Mouse (Mus musculus) midbrain, embryonic 16.5 days (tissue): ENCODE results near the gene Scamp3. TPM values are rescaled to one million over a fixed set of nuclear protein-coding genes. Genes with fewer than 3 reads are reported as not detected.

Experiments used
- ATAC-seq: fragments of 200-750 bp; cut with Nextera tagmentation; 2 replicates; pipeline ENCODE4 v1.8.0; 2017; ENCODE audit warnings: moderate TSS enrichment
- H3K27ac ChIP-seq: fragments of 300-500 bp; sonication (generic); 2 replicates; pipeline ENCODE4 v1.5.1; 2014; ENCODE audit warnings: mild to moderate bottlenecking, low read length, mixed read lengths
- H3K27me3 ChIP-seq: fragments of 300-500 bp; sonication (generic); 2 replicates; pipeline ENCODE4 v1.6.1; 2014; ENCODE audit warnings: low read depth, low read length, mixed read lengths; ENCODE audit not compliant: control insufficient read depth, insufficient read depth
- H3K36me3 ChIP-seq: fragments of 300-500 bp; sonication (generic); 2 replicates; pipeline ENCODE4 v1.6.1; 2014; ENCODE audit warnings: mild to moderate bottlenecking, low read length, moderate library complexity, mixed read lengths; ENCODE audit not compliant: control insufficient read depth, insufficient read depth
- H3K4me1 ChIP-seq: fragments of 300-500 bp; sonication (generic); 2 replicates; pipeline ENCODE4 v1.6.1; 2014; ENCODE audit warnings: mild to moderate bottlenecking, low read length, mixed read lengths; ENCODE audit not compliant: control insufficient read depth, insufficient read depth
- H3K4me2 ChIP-seq: fragments of 300-500 bp; sonication (generic); 2 replicates; pipeline ENCODE4 v1.6.1; 2014; ENCODE audit warnings: mild to moderate bottlenecking, low read length, mixed read lengths
- H3K4me3 ChIP-seq: fragments of 300-500 bp; sonication (generic); 2 replicates; pipeline ENCODE4 v1.5.1; 2014; ENCODE audit warnings: low read depth, mild to moderate bottlenecking, low read length, moderate library complexity, mixed read lengths
- H3K9ac ChIP-seq: fragments of 300-500 bp; sonication (generic); 2 replicates; pipeline ENCODE4 v1.6.1; 2014; ENCODE audit warnings: low read depth, low read length, mixed read lengths
- H3K9me3 ChIP-seq: fragments of 300-500 bp; sonication (generic); replicated peaks from 2 replicates; pipeline ENCODE4 v1.6.1; 2014; ENCODE audit warnings: mild to moderate bottlenecking, low read length, mixed read lengths; ENCODE audit not compliant: control insufficient read depth, poor library complexity, severe bottlenecking
- WGBS: fragments of 180-500 bp; shearing (Covaris S2); extraction: QIAGEN DNeasy Blood & Tissue Kit; methylation state at CpG from one replicate; pipeline ENCODE4 v1.1.7; 2014; 5-methylcytosine and 5-hydroxymethylcytosine counted together
- polyA plus RNA-seq: library from polyadenylated mRNA; unstranded; fragments of >200 nt; fragmentation: Nextera tagmentation; extraction: Ambion mirVana; gene quantifications from 2 replicates; pipeline ENCODE4 v1.2.1, GENCODE M21; 2015

The Scamp3 gene
- polyA plus RNA-seq, 1 experiment from 2014 or later = 152 TPM

DNA sequence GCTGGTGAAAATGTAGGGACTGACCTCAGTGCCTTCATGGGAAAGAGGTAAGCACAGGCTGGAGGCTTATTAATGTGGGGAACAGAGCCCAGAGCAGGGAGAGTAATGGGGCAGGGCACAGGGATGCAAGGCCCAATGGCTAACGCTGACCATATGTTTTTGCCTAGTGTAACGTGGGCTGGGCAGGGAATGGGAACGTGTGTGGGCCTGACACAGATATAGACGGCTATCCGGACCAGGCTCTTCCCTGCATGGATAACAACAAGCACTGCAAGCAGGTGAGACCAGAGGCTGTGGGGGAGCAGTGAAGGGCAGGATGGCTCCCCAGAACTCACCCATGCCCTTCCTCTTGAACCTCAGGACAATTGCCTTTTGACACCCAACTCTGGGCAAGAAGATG, 43.9 kb downstream of the Scamp3 start:
- ATAC-seq = no peak
- H3K36me3 ChIP-seq = no peaks in the 10 kb centered on the region
- 55% methylated on average over 5 of the region's 5 CpGs for WGBS
- H3K27me3 ChIP-seq = no peaks in the 10 kb centered on the region
- H3K4me2 ChIP-seq = no peak overlapping the region
- H3K9me3 ChIP-seq = no peaks in the 10 kb centered on the region
- H3K4me1 ChIP-seq = peaks cover 30% of the 10 kb centered on the region
- H3K4me3 ChIP-seq = no peak overlapping the region
- H3K9ac ChIP-seq = no peak overlapping the region
- H3K27ac ChIP-seq = no peak overlapping the region

DNA sequence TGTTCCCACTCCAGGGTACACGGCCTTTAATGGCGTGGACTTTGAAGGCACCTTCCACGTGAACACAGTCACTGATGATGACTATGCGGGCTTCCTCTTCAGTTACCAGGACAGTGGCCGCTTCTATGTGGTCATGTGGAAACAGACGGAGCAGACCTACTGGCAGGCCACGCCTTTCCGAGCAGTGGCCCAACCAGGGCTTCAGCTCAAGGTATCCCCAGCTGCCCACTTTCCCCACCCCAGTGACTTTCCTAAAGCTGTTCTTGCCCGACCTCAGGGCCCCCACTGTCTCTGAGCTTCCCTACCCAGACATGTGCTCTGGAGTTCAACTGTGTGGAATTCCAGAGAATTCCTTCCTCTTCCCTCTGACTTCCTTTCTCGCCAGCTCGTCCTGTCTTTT, 47.5 kb downstream of the Scamp3 start:
- no peaks in the 10 kb centered on the region for H3K27me3 ChIP-seq
- H3K4me2 ChIP-seq = peak overlapping the region; percentile 78
- peaks cover 47% of the 10 kb centered on the region for H3K4me1 ChIP-seq
- peak overlapping the region; percentile 90 for H3K27ac ChIP-seq
- no peaks in the 10 kb centered on the region for H3K9me3 ChIP-seq
- no peaks in the 10 kb centered on the region for H3K36me3 ChIP-seq
- peak overlapping the region; percentile 43 for H3K4me3 ChIP-seq
- ATAC-seq = no peak
- WGBS = 20% methylated on average over 11 of the region's 11 CpGs
- peak overlapping the region; percentile 69 for H3K9ac ChIP-seq

DNA sequence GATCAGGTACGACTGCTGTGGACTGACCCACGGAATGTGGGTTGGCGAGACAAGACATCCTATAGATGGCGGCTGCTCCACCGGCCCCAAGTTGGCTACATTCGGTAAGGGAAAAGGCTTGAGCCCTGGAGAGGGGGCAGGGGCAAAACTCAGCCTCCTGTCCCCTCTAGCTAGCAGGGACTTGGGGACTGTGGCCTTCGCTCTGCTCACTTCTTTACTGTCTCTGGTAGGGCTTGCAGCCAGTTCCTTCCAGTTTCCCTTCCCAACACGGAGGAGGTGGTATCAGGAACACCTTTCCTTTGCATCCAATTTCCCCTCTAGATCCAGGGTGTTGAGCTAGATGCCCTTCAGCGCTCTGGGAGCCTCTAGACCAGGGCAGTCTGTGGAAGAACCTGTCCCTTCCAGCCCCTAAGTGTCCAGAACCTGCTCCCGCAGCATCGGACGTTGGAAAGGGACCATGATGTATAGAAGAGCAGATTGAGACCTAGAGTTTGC, 48.1 kb downstream of the Scamp3 start:
- Histone ChIP-seq H3K9me3 (no peaks in the 10 kb centered on the region), H3K27ac (peak overlapping the region; percentile 90), H3K9ac (peak overlapping the region; percentile 69), H3K4me1 (peaks cover 47% of the 10 kb centered on the region), H3K27me3 (no peaks in the 10 kb centered on the region), H3K4me2 (peak overlapping the region; percentile 78), H3K36me3 (no peaks in the 10 kb centered on the region), H3K4me3 (peak overlapping the region; percentile 43)
- no peak for ATAC-seq
- WGBS = 12% methylated on average over 12 of the region's 12 CpGs

DNA sequence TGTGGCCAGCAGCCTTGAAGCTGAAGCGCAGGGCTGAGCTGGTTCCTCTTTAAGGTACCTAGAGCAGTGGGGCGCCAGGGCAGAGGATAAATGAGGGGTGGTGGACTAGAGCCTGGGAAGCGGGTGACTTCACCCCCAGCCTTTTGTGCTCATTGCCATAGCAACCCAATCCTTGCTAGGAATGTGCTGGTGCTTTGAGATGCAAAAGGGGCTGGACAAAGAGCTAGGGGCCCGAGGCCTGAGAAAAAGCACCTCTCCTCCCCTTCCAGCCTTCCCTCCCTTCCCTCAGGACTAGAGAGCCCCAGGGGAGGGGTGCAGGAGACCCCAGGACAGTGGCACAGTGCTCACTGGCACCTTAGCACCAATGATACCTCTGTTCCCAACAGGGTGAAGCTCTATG, 48.6 kb downstream of the Scamp3 start:
- peak; percentile 52 for ATAC-seq
- peaks cover 47% of the 10 kb centered on the region for H3K4me1 ChIP-seq
- WGBS = 7% methylated on average over 4 of the region's 4 CpGs

DNA sequence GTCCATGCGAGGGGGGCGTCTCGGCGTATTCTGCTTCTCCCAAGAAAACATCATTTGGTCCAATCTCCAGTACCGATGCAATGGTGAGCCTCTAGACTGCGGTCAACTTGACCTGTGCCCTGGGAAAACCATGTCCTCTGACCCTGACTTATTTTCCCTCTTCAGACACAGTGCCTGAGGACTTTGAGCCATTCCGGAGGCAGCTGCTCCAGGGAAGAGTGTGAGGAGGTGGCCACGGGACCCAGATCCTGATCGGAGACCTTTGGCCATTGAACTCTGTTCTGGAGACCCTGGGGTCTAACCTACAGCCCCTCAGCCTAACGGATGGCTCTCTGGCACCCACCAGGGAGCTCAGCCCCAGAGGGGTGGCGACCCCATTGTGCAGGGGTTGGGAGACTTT, 49.1 kb downstream of the Scamp3 start:
- 7% methylated on average over 11 of the region's 11 CpGs for WGBS
- no peak for ATAC-seq
- peak overlapping the region; percentile 78 for H3K4me2 ChIP-seq
- no peaks in the 10 kb centered on the region for H3K9me3 ChIP-seq
- H3K36me3 ChIP-seq = no peaks in the 10 kb centered on the region
- H3K4me1 ChIP-seq = peaks cover 47% of the 10 kb centered on the region
- no peaks in the 10 kb centered on the region for H3K27me3 ChIP-seq
- peak overlapping the region; percentile 43 for H3K4me3 ChIP-seq
- peak overlapping the region; percentile 90 for H3K27ac ChIP-seq
- H3K9ac ChIP-seq = peak overlapping the region; percentile 69

More for the DNA sequence above, 48.6 kb downstream of the Scamp3 start:
- no peaks in the 10 kb centered on the region for H3K9me3 ChIP-seq
- H3K27me3 ChIP-seq = no peaks in the 10 kb centered on the region
- H3K9ac ChIP-seq = peak overlapping the region; percentile 69
- H3K27ac ChIP-seq = peak overlapping the region; percentile 90
- no peaks in the 10 kb centered on the region for H3K36me3 ChIP-seq
- peak overlapping the region; percentile 78 for H3K4me2 ChIP-seq
- H3K4me3 ChIP-seq = peak overlapping the region; percentile 43

DNA sequence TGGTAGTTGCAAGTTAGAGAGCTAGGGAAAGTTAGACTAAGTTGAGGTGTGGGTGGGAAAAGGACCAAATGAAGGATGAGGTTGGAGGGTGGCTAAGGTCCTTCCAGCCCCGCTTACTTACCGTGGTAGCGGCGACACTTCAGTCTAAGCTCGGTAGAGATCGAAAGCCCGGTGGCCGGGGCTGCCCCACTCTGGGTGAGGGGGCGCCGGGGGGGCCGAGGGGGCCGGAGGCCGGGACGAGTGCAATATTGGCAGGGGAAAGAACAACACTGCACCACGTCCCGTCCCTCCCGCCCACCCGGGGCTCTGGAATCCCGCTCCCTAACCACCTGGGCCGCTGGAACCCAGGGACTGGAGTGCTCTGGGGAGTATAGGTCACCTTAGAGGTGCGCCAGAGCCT, 49.6 kb downstream of the Scamp3 start, which contains the start of gene Mtx1:
Mtx1 (minus strand) TSS at position 189 of the 400 bp plus-strand sequence.
- H3K4me1 ChIP-seq = peaks cover 47% of the 10 kb centered on the region
- H3K4me2 ChIP-seq = peak within 1 kb of the TSS; percentile 78
- no peaks in the 10 kb centered on the region for H3K27me3 ChIP-seq
- peak within 1 kb of the TSS; percentile 43 for H3K4me3 ChIP-seq
- no peaks in the 10 kb centered on the region for H3K36me3 ChIP-seq
- peak within 1 kb of the TSS; percentile 90 for H3K27ac ChIP-seq
- peak within 1 kb of the TSS; percentile 69 for H3K9ac ChIP-seq
- peak; percentile 28 for ATAC-seq
- 2% methylated on average over 21 of the region's 21 CpGs for WGBS
- no peaks in the 10 kb centered on the region for H3K9me3 ChIP-seq

DNA sequence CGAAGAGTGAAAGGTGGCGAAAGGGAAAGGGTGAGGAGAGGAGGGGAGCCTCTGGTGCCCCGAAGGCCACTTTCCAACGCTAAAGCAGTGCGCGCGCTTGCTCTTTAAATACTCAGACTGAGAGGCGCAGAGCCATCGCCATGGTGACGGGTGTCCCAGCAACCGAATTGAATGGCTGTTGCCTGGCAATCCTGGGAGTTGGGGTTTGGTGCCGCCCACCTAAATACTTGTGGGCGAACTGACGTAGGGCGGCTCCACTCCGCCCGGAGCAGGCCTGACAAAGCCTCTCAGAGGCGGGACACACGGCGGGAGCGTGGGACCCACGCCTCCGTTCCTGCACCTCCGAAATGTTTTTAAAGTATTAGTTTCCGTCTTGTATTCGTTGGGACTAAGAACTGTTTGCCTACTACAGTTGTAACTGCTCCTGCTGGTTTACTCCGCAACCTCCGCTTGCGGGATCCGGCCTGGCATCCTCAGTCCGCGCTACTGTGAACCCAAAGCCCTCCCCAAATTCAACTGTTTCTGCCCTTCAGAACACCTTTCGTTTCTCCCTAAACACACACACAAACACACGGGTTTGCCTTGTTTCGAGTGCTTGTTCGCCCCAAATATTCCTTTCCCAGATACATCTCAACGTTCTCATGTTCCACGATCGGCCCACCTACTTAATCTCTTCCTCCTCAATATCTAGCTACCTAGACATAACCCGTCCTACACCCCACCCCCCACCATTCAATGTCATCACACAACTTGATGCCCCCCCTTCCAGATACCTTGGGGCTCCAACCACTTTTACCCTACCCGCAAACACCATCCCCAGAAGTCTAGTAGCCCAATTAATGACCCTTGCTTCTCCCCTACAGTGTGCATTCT, 50.3 kb downstream of the Scamp3 start:
- WGBS = under 1% methylated on average over 41 of the region's 41 CpGs
- no peaks in the 10 kb centered on the region for H3K9me3 ChIP-seq
- peaks cover 47% of the 10 kb centered on the region for H3K4me1 ChIP-seq
- peak overlapping the region; percentile 78 for H3K4me2 ChIP-seq
- H3K9ac ChIP-seq = peak overlapping the region; percentile 69
- H3K4me3 ChIP-seq = peak overlapping the region; percentile 43
- H3K27me3 ChIP-seq = no peaks in the 10 kb centered on the region
- peak; percentile 72 for ATAC-seq
- peak overlapping the region; percentile 90 for H3K27ac ChIP-seq
- no peaks in the 10 kb centered on the region for H3K36me3 ChIP-seq

DNA sequence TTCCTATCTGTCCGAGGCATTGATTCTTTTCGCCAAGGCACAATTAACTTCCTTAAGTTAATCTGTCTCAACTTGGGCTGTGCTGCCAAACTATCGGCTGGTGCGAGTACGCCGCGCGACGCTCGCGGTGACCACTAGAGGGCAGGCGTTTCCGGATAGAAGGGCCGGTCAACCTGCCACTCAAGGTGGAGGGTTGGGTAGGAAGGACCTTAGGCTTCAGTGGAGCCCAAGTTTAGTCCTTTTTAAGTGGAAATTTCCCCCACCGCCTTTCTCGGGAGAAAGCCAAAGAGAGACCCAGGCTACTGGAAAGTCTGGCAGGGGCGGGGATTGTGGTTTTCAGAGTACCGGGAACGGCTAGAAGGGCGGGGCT, 50.9 kb downstream of the Scamp3 start:
- H3K9me3 ChIP-seq = no peaks in the 10 kb centered on the region
- H3K9ac ChIP-seq = peak overlapping the region; percentile 50
- ATAC-seq = 0 out of 2 replicates have a peak, but pooled peaks have one; percentile 32
- H3K4me3 ChIP-seq = peak overlapping the region; percentile 43
- no peaks in the 10 kb centered on the region for H3K27me3 ChIP-seq
- H3K4me2 ChIP-seq = peak overlapping the region; percentile 78
- H3K36me3 ChIP-seq = peaks cover 3% of the 10 kb centered on the region
- WGBS = under 1% methylated on average over 18 of the region's 20 CpGs
- H3K27ac ChIP-seq = peak overlapping the region; percentile 90
- H3K4me1 ChIP-seq = peaks cover 47% of the 10 kb centered on the region

DNA sequence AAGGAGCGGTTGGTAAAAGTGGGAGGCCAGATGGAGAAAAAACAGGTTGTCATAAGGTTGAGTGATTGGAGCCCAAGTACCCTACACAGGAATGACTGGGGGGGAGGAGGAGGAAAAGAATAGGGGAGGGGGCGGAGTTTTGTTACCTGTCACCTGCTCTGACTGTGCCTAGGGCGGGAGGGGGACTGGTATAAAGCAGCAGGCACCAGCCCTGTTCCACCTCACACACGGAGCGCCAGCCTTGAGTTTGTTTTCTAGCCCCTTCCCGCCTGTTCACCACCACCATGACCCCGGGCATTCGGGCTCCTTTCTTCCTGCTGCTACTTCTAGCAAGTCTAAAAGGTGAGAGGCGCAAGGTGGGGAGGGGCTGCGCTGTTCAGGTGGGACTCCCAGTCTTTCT, 51.6 kb downstream of the Scamp3 start, which contains the start of gene Muc1:
Muc1 (plus strand) TSS at position 222 of the 400 bp plus-strand sequence.
- peaks cover 10% of the 10 kb centered on the region for H3K36me3 ChIP-seq
- H3K9ac ChIP-seq = peak within 1 kb of the TSS; percentile 50
- peak within 1 kb of the TSS; percentile 78 for H3K4me2 ChIP-seq
- H3K4me1 ChIP-seq = peaks cover 41% of the 10 kb centered on the region
- H3K27ac ChIP-seq = peak within 1 kb of the TSS; percentile 90
- no peak for ATAC-seq
- H3K27me3 ChIP-seq = no peaks in the 10 kb centered on the region
- H3K4me3 ChIP-seq = peak within 1 kb of the TSS; percentile 43
- WGBS = 35% methylated on average over 10 of the region's 10 CpGs
- H3K9me3 ChIP-seq = no peaks in the 10 kb centered on the region
